Mouse (Mus musculus) cerebellum, adult 11 months (tissue): ENCODE data around the gene Fdxr.

Experiments
- DNase-seq: peaks from one replicate; pipeline ENCODE4 v3.0.0; 2022

Fdxr gene

GRCm38 (mm10) chr11:115276780-115277603, at the start of gene Fdxr:
Gene Fdxr, minus strand, starts transcription at chr11:115277050.
- peak; percentile 96 for DNase-seq

- DNase-seq: no peak
Measured at GRCm38 (mm10) chr11:115323354-115323753, 46.5 kb upstream of the Fdxr start.

- DNase-seq: peak; percentile 44
Measured at GRCm38 (mm10) chr11:115321906-115322693, 45.2 kb upstream of the Fdxr start, which contains the start of gene Ush1g. Gene Ush1g, minus strand, starts transcription at chr11:115322041.

- peak; percentile 36 for DNase-seq
Measured at GRCm38 (mm10) chr11:115319704-115320383, 43.0 kb upstream of the Fdxr start.

- no peak for DNase-seq
Measured at GRCm38 (mm10) chr11:115318245-115319027, 41.6 kb upstream of the Fdxr start.

GRCm38 (mm10) chr11:115317204-115317603, 40.4 kb upstream of the Fdxr start:
- DNase-seq: no peak

- no peak for DNase-seq
Measured at GRCm38 (mm10) chr11:115314249-115314648, 37.4 kb upstream of the Fdxr start.

GRCm38 (mm10) chr11:115308781-115309180, 31.9 kb upstream of the Fdxr start:
- DNase-seq: no peak

- DNase-seq: no peak
Measured at GRCm38 (mm10) chr11:115306863-115307262, 30.0 kb upstream of the Fdxr start, which contains the start of gene Otop2. Gene Otop2, plus strand, starts transcription at chr11:115307163.

GRCm38 (mm10) chr11:115303167-115303566, 26.3 kb upstream of the Fdxr start:
- no peak for DNase-seq

- no peak for DNase-seq
Measured at GRCm38 (mm10) chr11:115301351-115301750, 24.5 kb upstream of the Fdxr start.

GRCm38 (mm10) chr11:115300745-115301144, 23.9 kb upstream of the Fdxr start:
- DNase-seq: no peak

GRCm38 (mm10) chr11:115298160-115298559, 21.3 kb upstream of the Fdxr start:
- no peak for DNase-seq

GRCm38 (mm10) chr11:115297214-115297826, 20.5 kb upstream of the Fdxr start, which contains the start of gene Fads6:
Gene Fads6, minus strand, starts transcription at chr11:115297663.
- DNase-seq: peak; percentile 88

GRCm38 (mm10) chr11:115296471-115297210, 19.8 kb upstream of the Fdxr start:
- peak; percentile 64 for DNase-seq

GRCm38 (mm10) chr11:115295939-115296338, 19.1 kb upstream of the Fdxr start:
- no peak for DNase-seq

- DNase-seq: no peak
Measured at GRCm38 (mm10) chr11:115292631-115293375, 16.0 kb upstream of the Fdxr start.

GRCm38 (mm10) chr11:115291503-115291902, 14.7 kb upstream of the Fdxr start:
- DNase-seq: no peak

- DNase-seq: no peak
Measured at GRCm38 (mm10) chr11:115290919-115291318, 14.1 kb upstream of the Fdxr start.

- no peak for DNase-seq
Measured at GRCm38 (mm10) chr11:115290314-115290713, 13.5 kb upstream of the Fdxr start.
